Mouse (Mus musculus) mesoderm, embryonic 11.5 days (tissue): ENCODE measurements around the gene Lrrc63.
"Not testable (repeated sequence)": the region's sequence is repeated elsewhere in the genome, so short reads cannot be mapped to it uniquely, and the experiment has no call there.

Source experiments
- DNase-seq: peaks from one replicate; pipeline ENCODE4 v3.0.0-alpha.2; 2012; ENCODE audit warnings: low read depth, low spot score

Lrrc63 gene

DNA sequence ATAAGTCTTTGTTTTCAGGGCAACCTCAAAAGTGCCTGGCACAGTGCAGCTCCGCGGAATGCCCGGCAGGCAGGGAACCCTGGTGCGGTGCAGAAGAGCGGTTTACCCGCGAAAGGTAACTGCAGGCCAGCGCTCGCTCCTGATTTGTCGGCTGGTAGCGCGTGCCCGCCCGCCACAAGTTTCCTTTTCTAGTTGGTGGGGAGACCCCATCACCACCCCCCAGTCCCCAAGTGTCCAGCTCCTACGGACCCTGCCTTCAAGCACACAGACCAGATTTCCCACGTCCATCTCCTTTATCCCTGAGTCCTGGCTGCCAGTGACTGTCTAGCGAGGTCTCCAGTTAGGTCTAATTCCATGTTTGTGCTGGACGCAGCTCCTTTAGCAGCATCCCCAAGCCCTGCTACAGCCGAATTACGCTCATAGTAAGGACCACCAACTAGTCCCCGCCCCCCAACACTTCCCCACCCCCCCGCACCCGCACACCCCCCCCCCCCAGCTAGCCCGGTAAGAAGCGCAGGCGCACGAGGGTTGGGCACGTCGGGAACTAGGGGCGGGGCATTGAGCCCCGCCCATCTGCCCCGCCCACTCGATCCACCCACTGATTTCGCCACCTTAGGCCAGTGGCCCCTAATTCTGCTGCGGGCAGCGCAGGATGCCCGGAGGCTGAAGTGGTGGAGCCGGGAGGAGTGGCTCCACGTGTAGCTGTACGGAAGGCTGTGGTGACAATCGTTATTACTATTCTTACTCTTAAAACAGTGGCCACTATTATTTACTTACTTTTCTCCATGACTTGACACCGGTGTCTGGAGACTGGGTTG lies at the start of gene Lrrc63, which contains the start of gene Lcp1:
Gene Lrrc63, minus strand, starts transcription at position 381 of the 818 bp plus-strand sequence.
Gene Lcp1, plus strand, starts transcription at position 601 of the 818 bp plus-strand sequence.
- peak; percentile 91 for DNase-seq

DNA sequence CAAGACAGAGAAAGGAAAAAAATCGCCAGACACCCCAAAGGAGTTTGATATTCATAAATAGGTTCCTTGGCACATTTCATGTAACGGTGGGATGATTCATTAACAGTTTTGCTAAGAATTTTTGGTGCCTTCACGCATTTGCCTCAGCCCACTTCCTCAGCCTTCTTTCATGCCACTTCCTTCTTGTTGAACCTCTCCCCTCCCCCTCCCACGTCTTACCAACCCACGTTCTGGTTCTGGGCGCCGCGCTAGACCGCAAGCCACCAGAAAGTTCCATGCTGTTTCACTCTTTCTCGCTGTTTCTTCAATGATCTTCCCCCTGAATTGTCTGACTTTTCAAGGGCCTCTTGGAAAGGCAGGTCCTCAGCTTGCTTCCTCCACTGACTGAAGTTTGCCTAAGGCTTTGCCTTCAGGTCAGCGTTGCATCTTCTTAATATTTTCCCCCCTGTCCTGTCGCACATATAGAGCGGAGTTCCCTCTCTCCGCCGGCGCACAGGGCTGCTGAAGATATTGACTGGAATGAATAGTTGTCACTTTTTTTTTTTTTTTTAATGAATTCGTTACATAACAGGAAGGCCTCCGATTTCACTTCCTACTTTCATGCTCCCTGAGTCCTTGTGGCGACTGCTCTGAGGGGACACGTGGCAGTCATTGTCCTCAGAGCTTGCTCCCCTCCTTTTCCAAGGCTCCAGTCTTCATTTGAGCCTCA lies 48.7 kb upstream of the Lrrc63 start:
- DNase-seq, result no peak

DNA sequence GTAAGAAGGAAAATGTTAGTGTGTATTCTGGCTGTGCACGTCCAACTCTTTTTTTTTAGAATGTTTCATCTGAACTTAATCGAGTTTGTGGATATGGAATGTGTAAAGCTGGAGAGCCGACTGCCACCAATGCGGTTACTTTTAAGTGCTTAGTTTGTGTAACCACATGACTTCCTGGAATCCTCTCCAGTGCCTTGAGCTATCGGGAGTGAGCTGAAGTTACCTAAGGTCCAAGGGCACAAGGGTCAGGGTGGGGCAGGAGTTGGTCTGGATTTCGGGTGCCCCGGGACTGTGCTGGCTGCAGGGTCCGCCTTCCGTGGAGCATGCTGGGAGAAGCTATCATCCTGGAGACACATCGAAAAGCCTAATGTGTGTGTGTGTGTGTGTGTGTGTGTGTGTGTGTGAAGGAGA lies 48.1 kb upstream of the Lrrc63 start:
- no peak for DNase-seq

DNA sequence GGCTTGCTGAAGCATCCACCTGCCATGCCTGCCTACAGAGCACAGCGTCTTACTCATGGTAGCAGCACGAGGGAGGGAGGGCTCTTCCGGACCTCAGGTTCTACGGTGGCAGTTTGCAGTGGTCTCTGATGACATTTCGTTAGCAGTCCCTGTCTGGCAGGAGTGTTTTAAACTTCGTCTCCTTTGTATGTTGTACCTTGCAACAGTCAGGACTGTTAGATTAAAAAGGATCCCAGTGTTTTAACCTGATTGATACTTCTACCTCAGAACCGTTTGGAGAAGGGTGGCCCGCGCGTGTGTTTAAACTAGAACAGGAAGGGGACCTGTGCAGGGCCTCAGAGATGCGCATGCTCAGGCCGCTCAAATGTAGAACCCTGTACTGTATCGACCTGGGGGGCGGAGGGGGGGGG lies 47.7 kb upstream of the Lrrc63 start:
- DNase-seq, result no peak

DNA sequence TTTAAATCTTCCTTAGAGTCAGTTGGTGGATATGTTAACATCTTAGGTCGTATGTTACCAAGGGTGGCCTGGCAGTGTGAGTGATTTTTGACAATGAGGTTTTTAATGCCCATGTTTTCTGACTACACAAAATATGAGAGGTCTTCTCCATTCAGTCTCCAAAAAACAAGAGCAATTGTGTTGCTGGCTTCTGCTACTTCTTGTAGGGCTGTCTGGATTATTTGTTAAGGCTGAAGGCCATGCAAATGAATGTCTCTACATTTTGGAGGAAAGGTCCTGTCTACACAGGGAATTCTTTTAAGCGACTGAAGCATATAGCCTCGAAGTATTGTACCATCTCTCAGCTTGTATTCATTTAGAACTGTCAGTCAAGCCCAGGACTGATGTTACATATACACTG lies 46.7 kb upstream of the Lrrc63 start:
- DNase-seq, result no peak

DNA sequence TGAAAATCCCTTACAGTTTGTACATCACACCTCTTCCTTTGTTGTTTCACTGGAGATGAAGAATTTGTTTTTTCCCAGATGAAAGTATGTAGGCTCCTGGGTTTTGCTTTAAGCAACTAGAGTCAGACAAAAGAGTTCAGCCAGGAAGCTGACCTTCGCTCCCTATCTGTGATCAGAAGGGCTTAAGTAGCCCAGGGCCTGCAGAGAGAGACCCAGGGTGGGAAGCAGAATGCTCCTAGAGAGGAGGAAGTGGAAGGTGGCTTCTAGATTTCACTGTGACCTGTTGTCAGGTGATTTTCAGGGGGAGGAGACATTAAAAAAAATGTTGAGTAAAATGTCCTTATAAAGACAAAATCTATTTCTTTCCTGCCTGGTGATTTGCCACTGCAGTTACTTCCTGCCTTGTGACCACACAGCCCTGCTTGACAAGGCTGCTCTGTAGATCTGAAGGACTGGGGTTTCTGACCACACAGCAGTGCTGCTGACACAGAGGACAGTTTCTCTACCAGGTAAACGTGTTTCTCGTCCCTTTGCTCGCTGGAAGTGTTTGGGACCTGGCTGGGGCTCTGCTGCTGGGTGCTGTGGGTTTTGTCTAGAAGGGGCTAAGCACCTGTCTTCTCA lies 45.9 kb upstream of the Lrrc63 start:
- DNase-seq, result no peak

DNA sequence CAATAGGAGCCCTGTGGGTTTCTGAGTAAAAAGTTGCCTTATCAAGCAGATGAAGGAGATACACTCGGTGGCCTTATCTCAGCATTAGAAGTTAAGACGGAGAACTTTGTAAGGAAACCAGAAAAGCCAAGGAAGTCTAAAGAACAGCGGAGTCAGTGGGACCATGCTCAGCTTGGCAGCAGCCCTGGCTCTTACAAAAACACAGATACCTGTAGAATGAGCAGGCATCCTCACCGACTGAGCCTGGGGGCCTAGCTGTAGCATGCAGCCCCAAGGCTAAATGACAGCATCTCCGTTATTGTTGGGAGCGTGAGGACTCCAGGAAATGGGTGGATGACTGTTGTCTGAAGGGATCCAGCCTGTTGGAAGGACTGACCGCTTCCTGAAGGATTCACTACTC lies 45.1 kb upstream of the Lrrc63 start:
- DNase-seq, result no peak

DNA sequence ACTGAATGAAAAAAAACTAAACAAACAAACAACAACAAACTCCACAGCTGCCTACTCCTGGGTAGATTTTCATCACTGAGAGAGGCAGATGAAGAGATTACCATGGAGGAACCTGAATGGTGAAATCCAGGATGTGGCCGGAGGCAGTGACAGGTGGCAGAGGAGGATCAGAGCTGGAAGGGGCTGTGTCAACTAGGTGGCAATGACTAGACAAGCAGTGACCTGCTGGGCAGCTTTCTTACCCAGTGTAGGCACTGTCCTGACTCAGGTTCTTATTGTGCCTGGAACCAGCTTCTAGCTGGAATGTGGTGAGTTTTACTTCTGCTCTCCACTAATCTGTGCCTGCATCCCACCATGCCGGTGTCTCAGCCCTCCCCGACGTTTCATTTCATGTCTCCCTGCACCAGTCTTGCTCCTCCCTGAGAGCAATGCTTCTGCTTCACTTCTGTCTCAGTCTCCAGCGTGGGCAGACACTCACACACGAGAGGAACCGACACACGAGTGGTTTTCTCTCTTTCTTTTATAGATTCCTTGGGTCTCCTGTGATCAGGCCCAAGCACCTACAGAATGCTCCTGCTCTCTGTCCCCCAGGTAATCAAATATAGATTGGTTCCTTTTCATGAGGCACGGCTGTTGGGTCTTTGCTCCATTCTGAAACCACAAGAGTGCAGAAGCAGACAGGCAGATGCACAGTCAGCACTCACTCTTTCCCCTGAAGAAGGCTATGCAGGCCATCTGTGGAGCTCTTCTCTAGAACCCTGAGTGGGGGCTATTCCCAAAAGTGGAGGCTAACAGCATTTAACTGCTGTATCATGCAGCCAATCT lies 44.3 kb upstream of the Lrrc63 start:
- no peak for DNase-seq

DNA sequence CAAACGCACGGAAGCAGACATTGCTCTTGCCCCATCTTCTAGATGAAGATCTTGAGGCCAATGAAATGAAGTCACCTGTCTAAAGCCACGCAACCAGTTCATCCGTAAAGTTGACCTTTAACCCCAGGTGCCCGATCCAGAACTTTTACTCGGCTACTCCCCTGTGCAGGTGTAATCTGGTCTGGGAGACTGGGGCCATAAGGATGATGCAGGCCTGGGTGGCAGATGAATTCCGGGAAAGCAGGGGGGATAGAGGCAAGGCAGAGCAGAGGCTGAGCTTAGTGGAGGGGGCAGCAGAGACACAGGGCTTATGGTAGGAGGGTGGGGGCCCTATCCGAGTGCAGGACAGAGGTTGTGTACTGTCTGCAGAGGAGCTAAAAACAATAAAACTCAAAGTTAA lies 43.6 kb upstream of the Lrrc63 start:
- no peak for DNase-seq

DNA sequence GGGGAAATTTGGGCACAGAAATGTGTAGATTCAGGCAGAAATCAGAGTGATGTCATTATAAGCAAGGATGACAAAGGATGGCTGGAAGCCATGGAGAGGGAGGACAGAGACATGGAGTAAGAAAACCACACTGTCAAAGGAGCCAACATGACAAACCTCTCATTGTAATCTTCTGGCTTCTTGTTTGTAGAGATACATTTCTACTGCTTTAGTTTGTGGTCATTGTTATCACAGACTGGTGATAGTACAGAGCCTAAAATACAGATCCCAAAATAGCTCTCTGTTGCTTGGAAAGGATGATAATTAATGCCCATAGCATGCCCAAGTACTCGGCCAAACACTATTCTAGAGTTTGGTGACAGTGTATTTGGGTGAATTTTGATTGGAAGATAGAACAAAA lies 39.9 kb upstream of the Lrrc63 start:
- DNase-seq, result no peak

DNA sequence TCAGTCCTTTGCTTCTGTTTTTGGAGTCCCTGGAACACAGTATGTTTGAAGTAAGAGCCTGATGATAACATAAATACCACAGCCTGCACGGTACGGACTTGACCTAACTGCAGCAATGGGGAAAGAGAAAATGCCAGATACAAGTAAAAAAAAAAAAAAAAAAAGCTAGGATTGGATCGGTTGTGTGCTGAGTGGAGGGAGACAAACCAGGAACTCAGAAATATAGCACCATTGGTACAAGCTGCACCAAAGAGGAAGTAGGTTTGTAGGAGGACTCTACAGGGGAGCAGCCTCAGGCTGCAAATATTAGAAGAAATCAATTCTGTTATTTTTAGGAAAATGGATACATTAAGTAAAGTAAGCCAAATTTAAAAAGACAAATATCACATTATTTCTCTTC lies 37.8 kb upstream of the Lrrc63 start:
- no peak for DNase-seq

DNA sequence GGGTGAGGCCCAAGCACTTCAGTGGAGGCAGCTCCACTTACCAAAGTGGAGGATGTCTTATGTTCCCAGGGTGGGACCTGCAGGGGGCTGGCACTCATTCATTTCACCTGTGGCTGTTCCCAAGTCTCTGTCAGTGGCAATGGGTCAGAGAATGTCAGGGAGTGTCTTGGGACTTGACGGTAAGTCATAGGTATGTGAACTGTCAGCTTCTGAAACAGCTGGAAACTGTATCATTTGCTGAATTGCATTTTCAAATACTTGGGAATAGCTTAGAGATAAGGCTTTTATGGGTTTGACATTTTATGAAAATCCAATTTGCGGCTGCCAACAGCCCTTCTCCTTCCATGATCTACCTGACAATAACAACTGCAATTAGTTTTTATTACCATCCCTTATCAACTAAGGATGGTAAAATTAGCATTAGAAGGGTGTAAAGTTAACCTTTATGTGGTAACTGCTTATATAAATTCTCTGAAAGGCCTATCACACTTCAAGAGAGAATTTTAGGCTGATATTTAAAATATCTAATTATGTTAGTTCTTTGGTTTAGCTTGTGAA lies 35.0 kb upstream of the Lrrc63 start:
- no peak for DNase-seq

DNA sequence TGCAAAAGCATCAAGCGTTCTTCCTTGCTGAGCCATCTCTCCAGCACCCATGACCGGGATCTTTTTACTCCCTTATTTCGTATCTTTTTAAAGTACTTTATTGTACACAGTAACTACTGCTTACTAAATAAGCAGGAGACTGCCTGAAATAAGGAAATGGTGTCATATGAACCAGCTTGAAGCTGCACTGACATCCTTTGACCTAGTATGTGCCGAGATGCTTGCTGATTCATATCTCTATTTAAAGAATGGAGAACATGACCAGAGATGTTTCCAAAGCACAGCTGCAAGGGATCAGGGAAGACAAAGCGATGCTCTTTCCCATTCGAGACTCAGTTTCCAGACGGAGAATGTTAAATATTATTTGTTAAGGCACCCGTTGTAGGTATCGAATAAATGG lies 33.7 kb upstream of the Lrrc63 start:
- DNase-seq, result no peak

DNA sequence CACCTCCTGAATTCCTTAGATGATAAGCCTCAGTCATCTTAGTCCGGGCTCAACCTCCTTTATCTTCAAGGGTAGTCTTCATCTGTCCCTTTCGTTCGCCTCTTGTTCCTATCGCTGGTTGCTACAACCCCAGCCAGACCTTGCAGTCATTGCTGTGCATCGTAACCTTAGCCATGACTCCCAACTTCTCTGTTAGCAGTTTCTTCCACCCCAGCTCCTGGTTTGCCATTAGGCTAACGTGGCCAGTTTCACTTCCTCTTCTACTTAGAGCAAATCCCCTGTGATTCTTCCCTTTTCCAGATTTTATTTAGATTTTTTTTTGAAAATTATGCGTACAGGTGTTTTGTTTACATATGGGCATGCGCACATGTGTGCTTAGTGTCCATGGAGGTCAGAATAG lies 33.2 kb upstream of the Lrrc63 start:
- DNase-seq, result no peak

DNA sequence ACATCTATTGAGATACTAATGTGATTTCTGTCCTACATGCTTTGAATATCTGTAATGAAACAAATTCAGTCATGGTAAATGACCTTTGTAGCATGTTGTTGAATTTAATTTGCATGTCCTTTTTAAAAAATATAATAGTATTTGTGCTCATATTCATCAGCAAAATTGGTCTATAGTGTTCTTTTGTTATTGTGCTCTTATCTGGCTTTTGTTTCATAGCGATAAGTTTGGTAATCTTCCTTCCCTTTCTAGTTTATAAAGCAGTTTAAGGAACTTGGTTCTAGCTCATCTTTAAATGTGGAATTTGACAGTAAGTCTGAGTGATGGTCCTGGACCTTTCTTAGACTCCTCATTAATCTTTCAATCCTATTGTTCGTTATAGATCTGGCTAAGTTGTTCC lies 28.7 kb upstream of the Lrrc63 start:
- DNase-seq, result no peak

DNA sequence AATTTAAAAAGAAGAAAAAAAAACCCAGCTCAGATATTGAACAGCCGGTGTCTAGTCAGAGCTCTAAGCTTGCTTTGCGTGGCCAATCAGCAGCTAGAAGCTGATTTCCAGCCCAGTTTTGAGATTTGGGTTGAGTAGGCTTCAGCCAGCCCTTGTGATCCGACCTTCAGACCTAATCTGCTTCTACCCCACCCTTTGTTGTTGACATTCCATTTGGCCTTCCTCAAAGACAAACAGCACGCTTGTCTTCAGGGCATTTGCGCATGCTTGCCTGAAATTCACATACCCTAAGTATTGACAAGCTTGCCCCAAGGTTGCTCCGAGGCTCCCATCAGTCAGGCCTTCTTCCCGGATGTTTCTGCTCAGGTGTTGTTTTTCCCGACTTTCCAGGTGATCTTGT lies 23.8 kb upstream of the Lrrc63 start:
- no peak for DNase-seq

DNA sequence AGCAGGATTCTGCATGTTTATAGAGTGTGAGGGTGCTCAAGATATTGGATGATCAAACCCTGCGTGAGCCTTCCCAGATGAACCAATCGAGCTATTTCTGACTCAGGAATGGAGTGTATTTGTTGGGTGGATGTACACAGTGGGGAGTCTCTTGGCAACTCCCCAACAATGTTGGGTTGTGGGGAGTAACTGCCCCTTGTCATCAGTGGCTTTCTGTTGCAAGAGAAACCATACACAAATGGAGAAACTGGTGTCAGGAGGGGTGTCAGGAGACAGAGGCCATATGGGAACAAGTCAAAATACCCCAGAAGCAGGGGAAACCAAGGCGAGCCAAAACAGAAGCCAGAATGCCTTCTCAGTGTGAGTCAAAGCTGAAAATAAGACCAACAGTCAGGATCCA lies 20.5 kb upstream of the Lrrc63 start:
- DNase-seq, result no peak

DNA sequence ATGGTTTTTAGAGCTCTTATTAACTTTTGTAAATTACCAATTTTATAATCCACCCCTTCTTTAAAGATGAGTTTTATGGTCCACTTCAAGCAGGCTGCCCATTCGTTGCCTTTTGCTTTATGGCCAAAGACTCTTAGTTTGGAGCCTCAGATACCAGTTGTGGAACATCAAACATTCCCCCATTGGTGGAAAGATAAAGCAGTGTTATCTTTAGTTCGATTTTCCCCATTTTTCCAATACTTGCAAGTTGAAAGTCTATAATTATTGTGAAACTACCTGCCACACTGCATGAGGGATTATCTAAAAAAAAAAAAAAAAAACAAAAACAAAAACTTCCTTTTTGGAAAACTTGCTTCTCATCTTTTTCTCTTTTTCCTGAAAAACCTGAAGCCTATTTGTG lies 20.0 kb upstream of the Lrrc63 start:
- no peak for DNase-seq

DNA sequence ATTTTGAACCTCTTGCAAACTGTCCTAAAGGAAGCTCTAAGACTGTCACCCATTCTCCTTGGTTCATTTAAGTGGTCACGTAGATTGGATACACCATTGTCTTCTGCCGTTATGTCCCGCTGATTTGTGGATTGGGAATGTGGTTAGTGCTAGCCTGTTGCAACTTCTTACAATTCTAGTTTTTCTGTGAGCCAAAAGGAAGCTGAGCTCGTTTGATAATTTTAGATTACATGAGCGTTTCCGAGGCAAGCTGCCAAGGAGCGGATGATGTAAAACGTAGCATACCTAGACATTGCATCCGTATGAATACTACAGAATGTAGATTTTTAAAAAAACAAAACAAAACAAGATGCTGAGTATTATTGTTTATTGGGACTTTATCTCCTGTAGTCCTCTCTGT lies 17.5 kb upstream of the Lrrc63 start:
- DNase-seq, result no peak

DNA sequence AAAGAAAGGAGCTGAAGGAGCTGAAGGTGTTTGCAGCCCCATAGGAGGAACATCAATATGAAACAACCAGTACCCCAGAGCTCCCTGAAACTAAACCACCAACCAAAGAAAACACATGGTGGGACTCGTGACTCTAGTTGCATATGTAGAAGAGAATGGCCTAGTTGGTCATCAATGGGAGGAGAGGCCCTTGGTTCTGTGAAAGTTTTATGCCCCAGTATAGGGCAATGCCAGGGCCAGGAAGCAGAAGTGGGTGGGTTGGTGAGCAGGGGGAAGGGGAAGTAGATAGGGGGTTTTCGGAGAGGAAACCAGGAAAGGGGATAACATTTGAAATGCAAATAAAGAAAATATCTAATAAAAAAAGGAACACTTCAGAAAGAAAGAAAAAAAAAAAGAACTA lies 17.0 kb upstream of the Lrrc63 start:
- not testable (repeated sequence) for DNase-seq

DNA sequence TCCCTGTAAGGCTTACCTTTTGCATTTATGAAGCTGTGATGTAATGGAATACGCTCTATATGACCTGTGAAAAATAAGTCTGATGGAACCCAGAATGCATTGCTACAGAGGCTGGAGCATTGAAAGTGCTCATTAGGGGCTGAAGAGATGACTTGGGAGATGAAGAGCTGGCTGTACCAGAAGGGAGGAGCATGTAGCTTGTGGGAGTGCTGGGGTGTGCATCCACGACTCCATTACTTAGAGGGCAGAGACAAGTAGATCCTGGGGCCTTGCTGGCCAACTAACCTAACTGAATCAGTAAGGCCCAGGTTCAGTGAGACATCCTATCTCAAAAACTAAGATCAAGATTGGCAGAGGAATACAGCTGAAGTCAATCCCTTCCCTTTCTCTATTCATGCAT lies 8.5 kb upstream of the Lrrc63 start:
- no peak for DNase-seq

DNA sequence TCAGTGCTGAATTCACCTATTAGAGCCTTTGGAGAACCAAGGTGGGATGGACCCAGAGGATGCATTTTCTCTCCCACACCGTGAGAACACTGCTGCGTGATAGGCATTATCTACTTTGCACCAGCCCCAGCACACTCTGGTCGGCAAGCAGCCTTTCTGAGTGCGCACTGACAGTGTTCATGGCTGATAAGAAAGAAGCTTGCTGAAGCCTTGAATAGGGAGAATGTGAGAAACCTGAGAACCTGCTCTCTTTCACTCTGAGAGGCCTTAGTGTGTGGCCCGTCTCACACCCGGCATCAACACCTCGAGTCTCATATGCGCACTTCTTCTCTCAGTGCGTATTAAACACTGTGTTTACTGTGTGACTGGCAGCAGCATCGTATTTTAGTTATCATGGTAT lies 7.8 kb upstream of the Lrrc63 start:
- no peak for DNase-seq
